In genomic region chr2:6983902-6984301, GRCm38 (mm10) we compare ENCODE assay signal across 16 mouse cellular contexts.
"Had no signal": no experiment of that assay in that cellular context is flagged by ENCODE, and none has a peak within 500 bp of the region (broad histone marks: within the 10 kb centered on the region; RNA-seq: fewer than 3 reads in every experiment).

No protein-coding gene starts in this region.

- ATAC-seq: midbrain, embryonic 16.5 days had no signal

- H3K27ac ChIP-seq: midbrain, embryonic 10.5 days; midbrain, embryonic 12.5 days; neural tube, embryonic 13.5 days; neural tube, embryonic 15.5 days; stomach, embryonic 15.5 days; stomach, postnatal 0 days had no signal

- H3K4me3 ChIP-seq: midbrain, embryonic 10.5 days; midbrain, embryonic 12.5 days; myocyte; neural tube, embryonic 13.5 days; neural tube, embryonic 15.5 days; stomach, embryonic 15.5 days had no signal

- H3K4me2 ChIP-seq: lung, embryonic 14.5 days; midbrain, embryonic 12.5 days; neural tube, embryonic 13.5 days; neural tube, embryonic 15.5 days; stomach, embryonic 15.5 days had no signal

- H3K9me3 ChIP-seq: midbrain, embryonic 10.5 days; midbrain, embryonic 12.5 days; neural tube, embryonic 13.5 days; neural tube, embryonic 15.5 days; stomach, embryonic 15.5 days had no signal

- DNase-seq: lung, adult 18-20 months; lung, embryonic 14.5 days; lung, postnatal 10 days; lung, postnatal 4 days; midbrain, embryonic 14.5 days; right cerebral cortex, postnatal 14 days; thymus, postnatal 14 days; thymus, postnatal 36 days had no signal

- H3K27me3 ChIP-seq: midbrain, embryonic 12.5 days; neural tube, embryonic 13.5 days; neural tube, embryonic 15.5 days; stomach, embryonic 15.5 days had no signal

- H3K4me1 ChIP-seq: midbrain, embryonic 12.5 days; neural tube, embryonic 13.5 days; neural tube, embryonic 15.5 days; stomach, embryonic 15.5 days had no signal

- H3K36me3 ChIP-seq: midbrain, embryonic 10.5 days; midbrain, embryonic 12.5 days; neural tube, embryonic 13.5 days; neural tube, embryonic 15.5 days; stomach, embryonic 15.5 days had no signal

- H3K9ac ChIP-seq: lung, embryonic 14.5 days; midbrain, embryonic 12.5 days; neural tube, embryonic 13.5 days; neural tube, embryonic 15.5 days; stomach, embryonic 15.5 days had no signal
